Mouse (Mus musculus) brown adipose tissue, adult 24 weeks (tissue): ENCODE results near the gene Zfhx3. TPM values are rescaled to one million over a fixed set of nuclear protein-coding genes. Genes with fewer than 3 reads are reported as not detected.

Source experiments
- H3K27ac ChIP-seq: fragments of 200-500 bp; replicated peaks from 2 replicates; pipeline ENCODE4 v1.5.1; 2012; ENCODE audit warnings: low read depth, mild to moderate bottlenecking, low read length
- H3K4me1 ChIP-seq: fragments of 200-500 bp; 2 replicates; pipeline ENCODE4 v1.6.1; 2012; ENCODE audit warnings: low read length, mixed read lengths; ENCODE audit not compliant: control insufficient read depth, insufficient read depth, insufficient read length
- H3K4me3 ChIP-seq: fragments of 200-500 bp; 2 replicates; pipeline ENCODE4 v1.5.1; 2012; ENCODE audit warnings: low read depth, mild to moderate bottlenecking, low read length, moderate library complexity; ENCODE audit not compliant: insufficient read depth
- polyA plus RNA-seq: library from polyadenylated mRNA; stranded (reverse); fragments of >200 nt; gene quantifications from 2 replicates; pipeline ENCODE4 v1.2.4, GENCODE M21; 2012; ENCODE audit not compliant: missing spikeins, insufficient read depth, insufficient read length

Gene Zfhx3
- polyA plus RNA-seq, 1 experiment, result 5.2 TPM

DNA sequence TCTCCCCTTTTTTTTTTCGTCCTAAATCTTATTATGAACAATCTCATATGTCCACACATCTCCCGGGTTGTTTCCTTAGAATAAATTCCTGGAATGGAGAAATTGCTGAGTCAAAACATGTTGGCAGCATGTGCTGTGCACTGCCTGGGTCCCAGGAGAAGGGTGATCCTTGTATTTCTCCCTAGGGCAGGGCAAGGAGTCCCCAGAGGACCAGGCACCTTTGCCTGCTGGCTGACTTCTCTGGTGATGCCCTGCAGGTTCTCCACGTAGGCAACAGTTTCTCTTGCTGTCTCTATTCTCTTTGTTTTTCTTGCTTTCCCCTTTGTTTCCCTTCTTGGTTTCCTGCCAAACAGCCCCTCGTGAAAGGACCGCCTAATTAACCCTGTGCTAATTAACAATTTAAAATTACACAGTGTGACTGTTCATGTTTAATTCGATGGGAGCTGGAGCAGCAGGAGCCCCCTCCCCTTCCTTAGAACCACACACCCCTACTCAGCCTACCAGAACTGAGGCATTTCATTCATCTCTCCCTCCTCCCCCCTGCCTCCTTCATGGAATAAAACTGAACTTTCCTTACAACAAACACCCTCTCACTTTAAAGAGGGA is 845.8 kb downstream of the Zfhx3 start:
- H3K4me1 ChIP-seq, result peaks cover 2% of the 10 kb centered on the region
- no peak overlapping the region for H3K27ac ChIP-seq
- no peak overlapping the region for H3K4me3 ChIP-seq

DNA sequence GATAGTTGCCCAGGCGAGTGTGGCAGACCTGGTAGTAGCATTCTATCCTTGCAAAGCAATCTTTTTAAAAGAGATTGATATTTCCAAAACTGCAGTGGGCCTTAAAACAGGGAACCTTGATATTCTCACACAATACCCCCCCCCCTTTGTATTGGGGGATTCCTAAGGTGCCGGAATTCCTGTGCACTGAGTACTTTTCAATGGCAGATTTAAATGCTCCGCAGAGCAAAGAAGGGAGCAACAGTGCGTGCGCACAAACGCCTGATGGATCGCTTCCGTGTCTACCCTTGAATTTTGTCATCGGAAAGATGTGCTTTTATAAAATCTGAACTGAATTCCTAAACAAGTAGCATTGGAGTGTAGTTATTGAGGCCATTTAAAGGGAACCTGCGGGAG is 846.3 kb downstream of the Zfhx3 start:
- Histone ChIP-seq H3K27ac (no peak overlapping the region), H3K4me3 (no peak overlapping the region), H3K4me1 (no peaks in the 10 kb centered on the region; the same call in 1 of the 2 replicates)

DNA sequence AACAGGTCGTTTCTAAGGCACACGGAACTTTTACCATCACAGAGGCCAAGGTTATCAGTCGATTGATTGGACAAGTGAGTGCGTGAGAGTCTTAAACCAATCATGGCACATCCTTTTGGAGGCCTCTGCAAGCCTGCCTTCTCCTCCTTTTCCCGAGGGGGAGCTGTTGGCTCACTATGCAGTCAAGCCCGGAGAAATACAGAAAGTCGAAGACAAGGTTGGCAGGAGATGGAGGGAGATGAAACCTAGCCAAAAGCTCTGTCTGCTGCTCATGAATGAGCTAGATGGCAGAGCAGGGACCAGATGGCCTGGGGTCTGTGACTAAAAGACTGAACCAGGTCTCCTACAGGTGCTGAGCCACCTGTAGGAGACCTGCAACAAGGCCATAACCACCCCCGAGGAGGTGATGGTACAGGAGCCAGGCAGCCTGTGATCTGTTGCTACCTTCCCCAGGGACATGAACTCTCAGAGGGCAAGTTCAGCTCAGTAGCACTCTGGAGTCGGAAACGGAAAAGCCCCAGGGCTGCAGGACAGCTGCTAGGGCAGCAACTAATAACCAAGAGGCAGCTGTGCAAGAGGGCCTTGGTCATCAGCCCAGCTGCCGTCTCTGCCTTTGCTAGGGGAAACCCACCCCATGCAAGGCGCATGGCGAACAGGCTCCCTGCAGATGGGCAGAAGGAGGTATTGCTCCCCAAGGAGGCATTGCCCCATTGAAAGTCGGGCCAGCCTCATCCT is 848.3 kb downstream of the Zfhx3 start:
- Histone ChIP-seq H3K27ac (no peak overlapping the region), H3K4me1 (no peaks in the 10 kb centered on the region), H3K4me3 (no peak overlapping the region)

DNA sequence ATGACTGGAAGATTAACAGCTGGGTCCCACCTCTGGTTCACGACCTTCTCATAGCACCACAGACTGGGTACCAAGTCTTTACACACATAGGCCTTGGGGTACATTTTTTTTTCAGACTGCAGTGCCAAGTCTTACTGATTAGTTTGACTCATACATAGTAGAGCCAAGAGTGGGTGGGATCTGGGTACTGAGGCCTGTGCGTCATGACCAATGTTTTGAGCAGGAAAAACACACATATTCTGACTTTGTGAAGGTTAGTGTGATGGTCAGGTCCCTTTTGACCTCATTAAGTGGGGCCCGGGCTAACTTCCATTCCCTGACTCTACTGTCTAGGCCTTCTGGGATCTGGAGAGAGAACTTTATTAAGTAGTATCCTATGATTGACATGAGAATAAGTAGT is 853.6 kb downstream of the Zfhx3 start:
- Histone ChIP-seq H3K4me1 (peaks cover 7% of the 10 kb centered on the region), H3K27ac (no peak overlapping the region), H3K4me3 (no peak overlapping the region)

DNA sequence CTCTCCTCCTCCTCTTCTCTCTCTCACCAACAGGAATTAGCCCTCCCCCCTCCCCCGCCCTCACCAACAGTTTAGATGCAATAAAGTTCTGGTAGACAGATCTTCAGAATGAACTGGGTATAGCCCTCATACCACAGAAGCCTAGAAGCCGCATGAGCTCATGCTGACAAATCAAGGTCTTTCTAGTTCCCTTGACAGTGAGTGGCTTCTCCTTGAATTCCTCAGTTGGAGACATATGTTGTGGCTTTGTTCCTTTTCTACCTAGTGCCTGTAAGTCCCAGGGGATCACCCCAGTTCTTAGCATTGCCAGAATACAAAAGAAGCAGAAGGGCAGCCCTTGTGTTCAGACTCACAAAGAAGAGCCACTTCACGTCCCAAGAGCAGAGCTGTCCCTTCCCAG is 854.4 kb downstream of the Zfhx3 start:
- Histone ChIP-seq H3K4me3 (no peak overlapping the region), H3K4me1 (peaks cover 7% of the 10 kb centered on the region), H3K27ac (no peak overlapping the region)

DNA sequence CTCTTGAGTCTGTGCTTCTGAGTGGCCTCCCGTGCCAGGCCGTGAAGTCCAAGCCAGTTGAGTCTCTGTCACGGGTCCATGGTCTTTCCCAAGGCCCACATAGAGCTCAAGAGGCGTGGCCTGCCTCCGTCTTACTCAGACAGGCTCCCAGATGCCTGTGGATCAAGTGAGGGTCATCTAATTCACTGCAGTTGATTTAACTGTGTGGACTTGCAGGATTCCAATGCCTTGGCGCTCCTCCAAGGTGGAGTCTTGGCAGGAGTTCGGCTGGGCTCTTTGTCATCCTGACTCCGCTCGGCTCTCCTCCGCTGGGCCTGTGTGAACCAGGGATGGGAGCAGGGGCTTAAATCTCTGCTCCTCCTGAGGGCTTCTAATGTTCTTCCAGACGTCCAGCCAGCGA is 855.6 kb downstream of the Zfhx3 start:
- H3K4me3 ChIP-seq, result no peak overlapping the region
- H3K4me1 ChIP-seq, result peaks cover 7% of the 10 kb centered on the region
- no peak overlapping the region for H3K27ac ChIP-seq

DNA sequence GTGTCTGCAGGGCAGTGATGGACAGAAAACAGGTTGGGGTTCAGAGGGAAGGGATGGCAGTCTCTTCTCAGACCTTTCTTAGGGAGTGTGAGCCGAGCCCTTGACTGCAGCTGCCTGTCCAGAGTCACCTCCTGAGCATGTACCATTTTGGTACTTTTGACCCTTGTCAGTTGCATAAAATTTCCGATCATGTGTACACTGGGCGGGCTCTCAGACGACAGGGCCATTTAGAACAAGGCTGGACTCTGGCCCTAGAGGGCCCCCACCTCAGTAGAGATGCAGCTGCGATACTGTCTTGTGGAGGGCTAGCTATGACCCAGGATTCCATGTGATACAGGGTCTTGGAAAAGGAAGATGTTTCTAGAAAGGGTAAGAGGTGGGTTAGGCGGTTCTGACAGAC is 856.8 kb downstream of the Zfhx3 start:
- H3K4me3 ChIP-seq, result no peak overlapping the region
- H3K4me1 ChIP-seq, result peaks cover 7% of the 10 kb centered on the region
- no peak overlapping the region for H3K27ac ChIP-seq

DNA sequence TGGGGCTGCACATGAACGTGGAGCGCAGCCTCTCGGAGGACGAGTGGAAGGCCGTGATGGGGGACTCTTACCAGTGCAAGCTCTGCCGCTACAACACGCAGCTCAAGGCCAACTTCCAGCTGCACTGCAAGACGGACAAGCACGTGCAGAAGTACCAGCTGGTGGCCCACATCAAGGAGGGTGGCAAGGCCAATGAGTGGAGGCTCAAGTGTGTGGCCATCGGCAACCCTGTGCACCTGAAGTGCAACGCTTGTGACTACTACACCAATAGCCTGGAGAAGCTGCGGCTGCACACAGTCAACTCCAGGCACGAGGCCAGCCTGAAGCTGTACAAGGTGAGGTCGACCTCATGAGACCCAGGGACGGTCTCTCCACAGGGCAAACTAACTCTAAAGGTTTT is 857.9 kb downstream of the Zfhx3 start:
- Histone ChIP-seq H3K4me3 (no peak overlapping the region), H3K27ac (no peak overlapping the region), H3K4me1 (peaks cover 7% of the 10 kb centered on the region)

DNA sequence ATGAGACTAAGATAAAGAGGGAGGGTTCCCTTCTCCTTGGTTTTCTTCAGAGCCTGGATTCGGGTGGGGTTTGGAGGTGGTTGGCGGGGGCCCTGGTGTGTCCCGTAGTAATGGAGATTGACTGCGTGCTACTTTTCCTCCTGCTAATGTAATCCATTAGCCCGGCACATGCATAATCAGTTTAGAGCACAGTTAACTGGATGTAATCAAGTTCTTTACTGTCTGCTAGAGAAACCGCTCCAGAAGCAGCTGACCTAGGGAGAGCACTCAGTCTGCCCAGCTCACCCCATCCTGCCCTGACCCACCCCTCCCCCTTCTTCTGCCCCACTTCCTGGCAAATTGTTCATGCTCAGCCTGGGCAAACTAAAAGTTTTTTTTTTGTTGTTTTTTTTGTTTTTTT is 860.6 kb downstream of the Zfhx3 start:
- H3K4me3 ChIP-seq, result no peak overlapping the region
- no peaks in the 10 kb centered on the region for H3K4me1 ChIP-seq
- H3K27ac ChIP-seq, result no peak overlapping the region

DNA sequence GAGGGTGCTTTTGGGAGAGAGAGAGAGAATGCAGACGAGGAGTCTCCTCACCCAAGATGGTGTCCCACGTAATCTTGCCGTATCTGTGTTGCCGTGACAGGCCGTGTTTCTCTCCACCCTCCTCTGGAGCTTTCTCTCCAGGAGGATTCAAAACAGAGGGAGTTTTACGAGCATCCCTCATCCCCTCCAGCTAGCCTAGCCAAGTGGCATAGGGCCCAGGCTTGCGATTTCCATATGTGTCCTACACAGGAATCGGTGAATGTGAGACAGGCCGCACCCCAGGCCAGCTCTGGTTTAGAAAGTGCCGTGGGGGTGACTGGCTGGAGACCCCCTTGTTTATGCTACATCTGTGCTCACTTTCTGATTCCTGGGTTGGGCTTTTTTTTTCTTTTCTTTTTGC is 869.2 kb downstream of the Zfhx3 start:
- Histone ChIP-seq H3K4me3 (no peak overlapping the region), H3K27ac (no peak overlapping the region), H3K4me1 (no peaks in the 10 kb centered on the region)

DNA sequence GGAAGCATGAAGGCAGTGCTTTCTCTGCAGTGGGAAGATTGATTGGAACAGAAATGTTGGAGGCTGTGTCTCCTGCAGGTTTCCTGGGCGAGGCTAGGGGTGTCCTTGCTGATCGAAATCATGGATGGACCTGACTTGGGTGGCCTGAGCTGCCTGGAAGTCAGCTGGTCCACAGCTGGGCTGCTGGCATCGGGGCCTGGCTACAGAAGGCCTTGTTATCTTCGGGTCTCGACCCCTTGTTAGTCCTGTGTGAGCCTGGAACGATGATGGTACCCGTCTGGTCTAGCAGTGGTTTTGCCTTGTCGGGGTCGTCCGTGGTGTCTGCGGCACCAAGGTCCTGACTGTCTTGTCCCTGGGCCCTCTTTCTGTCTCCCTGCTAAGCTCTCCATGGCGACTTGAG is 870.9 kb downstream of the Zfhx3 start:
- Histone ChIP-seq H3K27ac (no peak overlapping the region), H3K4me3 (no peak overlapping the region), H3K4me1 (no peaks in the 10 kb centered on the region)

DNA sequence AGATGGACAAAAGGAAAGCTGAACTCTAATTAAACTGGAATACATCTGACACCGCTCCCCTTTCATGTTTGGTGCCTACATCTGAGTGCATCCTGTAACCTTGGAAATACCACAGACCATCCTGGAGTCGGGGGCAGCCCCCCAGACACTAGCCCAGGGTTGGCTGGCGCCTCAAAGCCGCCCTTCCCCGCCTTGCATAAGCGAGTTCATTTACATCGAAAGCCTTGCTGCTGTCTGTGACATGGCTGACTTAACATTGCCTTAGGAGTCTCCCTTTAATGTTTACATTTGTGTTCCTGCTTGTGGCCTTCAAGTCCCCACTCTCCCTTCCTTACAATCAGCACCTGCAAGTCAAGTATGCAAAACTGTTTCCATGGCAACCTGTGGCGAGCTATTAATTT is 876.8 kb downstream of the Zfhx3 start:
- Histone ChIP-seq H3K4me1 (peaks cover 3% of the 10 kb centered on the region; the same call in 1 of the 2 replicates), H3K4me3 (no peak overlapping the region), H3K27ac (no peak overlapping the region)

DNA sequence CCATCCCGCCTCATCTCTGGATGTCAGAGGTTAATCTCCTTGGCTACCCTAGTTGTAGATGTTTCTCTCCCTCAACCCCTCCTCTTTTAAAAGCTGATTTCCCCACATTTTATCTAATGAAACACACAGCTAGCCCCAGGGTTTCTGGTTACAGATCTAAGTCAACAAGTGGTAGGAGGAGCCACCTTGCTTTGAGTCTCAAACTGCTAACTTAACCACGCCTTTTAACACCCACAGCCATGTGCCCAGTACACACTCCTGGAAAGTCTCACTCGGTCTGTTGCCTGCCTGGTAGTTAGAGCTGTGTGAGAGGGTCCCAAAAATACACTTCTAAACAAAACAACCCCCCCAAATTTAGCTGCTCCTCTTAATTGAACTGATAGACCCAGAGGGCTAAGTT is 877.4 kb downstream of the Zfhx3 start:
- Histone ChIP-seq H3K4me3 (no peak overlapping the region), H3K4me1 (peaks cover 3% of the 10 kb centered on the region; the same call in 1 of the 2 replicates), H3K27ac (no peak overlapping the region)

DNA sequence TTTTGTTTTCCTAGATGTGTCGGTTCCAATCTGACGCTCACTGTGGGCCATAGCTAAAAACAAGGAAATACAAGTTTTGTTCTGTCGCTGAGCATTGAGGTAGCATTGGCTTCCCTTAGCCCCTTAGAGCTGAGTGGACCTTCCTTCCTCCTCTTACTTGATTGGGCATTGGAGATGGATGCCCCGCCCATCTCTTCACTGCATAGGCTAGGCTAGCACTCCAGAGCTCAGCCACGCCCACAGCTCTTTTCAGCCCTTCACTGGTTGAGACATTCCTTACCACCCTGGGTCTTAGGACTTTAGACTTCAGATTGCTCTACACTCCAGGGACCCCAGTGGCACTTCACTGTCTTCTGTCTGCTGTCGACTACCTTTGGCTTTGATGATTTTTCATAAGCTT is 878.2 kb downstream of the Zfhx3 start:
- Histone ChIP-seq H3K4me3 (peak overlapping the region; percentile 0; the same call in 1 of the 2 replicates), H3K4me1 (peaks cover 3% of the 10 kb centered on the region; the same call in 1 of the 2 replicates), H3K27ac (no peak overlapping the region)

DNA sequence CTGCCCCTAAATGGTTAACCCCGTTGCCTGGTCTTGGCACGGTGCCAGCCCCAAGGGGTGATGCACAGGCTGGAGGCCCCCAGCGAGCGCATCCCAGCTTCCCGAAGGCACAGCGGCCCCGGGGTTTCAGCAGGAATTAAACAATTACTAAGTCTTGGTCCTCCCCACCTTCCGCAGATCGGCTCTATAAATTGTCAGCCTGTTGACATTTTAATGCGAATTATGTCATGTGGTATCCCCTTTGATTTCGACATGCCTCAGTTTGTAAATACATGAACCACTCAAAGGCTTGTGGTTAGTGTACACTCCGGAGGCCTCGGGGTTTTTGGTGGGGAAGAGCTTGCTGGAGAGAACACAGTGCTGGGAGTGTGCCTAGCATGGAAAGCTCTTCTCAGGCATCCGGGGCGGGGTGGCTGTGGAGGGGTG is 880.4 kb downstream of the Zfhx3 start:
- Histone ChIP-seq H3K27ac (no peak overlapping the region), H3K4me3 (no peak overlapping the region), H3K4me1 (peaks cover 3% of the 10 kb centered on the region; the same call in 1 of the 2 replicates)

DNA sequence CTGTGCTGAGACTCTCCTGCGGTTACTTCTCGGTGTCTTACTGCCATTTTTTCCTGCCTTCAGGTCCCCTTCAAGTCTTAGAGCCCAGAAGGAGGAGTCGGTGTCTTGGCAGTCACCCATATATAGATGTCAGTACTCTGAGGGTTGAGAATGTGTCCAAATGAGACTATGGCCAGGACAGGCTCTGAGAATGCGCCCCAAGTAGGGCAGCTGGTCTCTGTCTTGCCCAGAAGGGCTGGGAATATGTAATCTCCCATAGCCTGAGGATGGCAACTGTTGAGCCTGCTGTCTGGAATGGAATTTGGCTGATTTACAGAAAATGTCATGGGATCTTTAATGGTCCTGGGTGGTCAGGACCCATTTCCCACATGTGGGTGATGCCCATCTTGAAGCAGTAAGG is 881.6 kb downstream of the Zfhx3 start:
- Histone ChIP-seq H3K27ac (no peak overlapping the region), H3K4me1 (peaks cover 3% of the 10 kb centered on the region; the same call in 1 of the 2 replicates), H3K4me3 (no peak overlapping the region)
